ENCODE assay signal across 8 mouse cellular contexts in the genomic region with DNA sequence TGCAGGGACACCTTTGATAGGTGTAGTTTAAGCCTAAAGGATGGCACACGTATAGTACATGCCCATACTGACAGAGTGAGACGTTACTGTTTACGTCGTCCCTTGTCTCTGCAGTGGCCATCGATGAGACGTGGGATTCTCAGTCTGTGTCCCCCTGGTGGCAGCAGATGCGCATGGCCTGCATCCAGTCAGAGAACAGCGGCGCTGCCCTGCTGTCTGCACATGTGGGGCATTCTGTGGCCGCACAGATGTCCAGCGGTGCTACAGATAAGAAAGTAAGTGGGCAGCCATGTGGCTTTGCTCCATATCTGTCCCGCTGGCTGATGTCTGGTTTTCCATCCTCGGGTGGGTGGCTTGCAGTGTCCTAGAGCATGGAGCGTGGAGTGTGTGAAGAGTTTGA. TPM values are rescaled to one million over a fixed set of nuclear protein-coding genes. Genes with fewer than 3 reads are reported as not detected.
DNase-seq lines count a peak whose midpoint lies in the region; ATAC-seq and TF ChIP-seq lines count a peak whose summit lies in the region.

No protein-coding gene starts in this region.

- 45% methylated on average over 14 of the region's 14 CpGs for WGBS in lung, embryonic 15.5 days

- H3K9me3 ChIP-seq in lung, embryonic 15.5 days = no peaks in the 10 kb centered on the region

- H3K27me3 ChIP-seq in lung, embryonic 15.5 days = no peaks in the 10 kb centered on the region

- peak; percentile 15 for DNase-seq in gastrocnemius, postnatal 14 days
- DNase-seq in gastrocnemius, adult 8-10 months (ENCODE audit: low spot score in 2 of 2) = no peak
- DNase-seq in right cerebral cortex, postnatal 4 days = peak; percentile 41
- no peak for DNase-seq in right cerebral cortex, postnatal 36 days (ENCODE audit: low spot score in 2 of 2)
- DNase-seq in ovary, postnatal 14 days (ENCODE audit: low spot score) = no peak
- DNase-seq in left cerebral cortex, adult 11 months (ENCODE audit: low spot score) = no peak

- no peak for TF ChIP-seq POLR2A in embryonic fibroblast, embryonic 13.5 days (IDR thresholded peaks at IDR 0.05; ENCODE audit: low read depth, low read length)

- H3K4me1 ChIP-seq in embryonic fibroblast, embryonic 13.5 days (ENCODE audit: control insufficient read depth, insufficient read depth, low read length) = no peaks in the 10 kb centered on the region
- no peaks in the 10 kb centered on the region for H3K4me1 ChIP-seq in lung, embryonic 15.5 days

- H3K4me3 ChIP-seq in embryonic fibroblast, embryonic 13.5 days (ENCODE audit: insufficient read depth, low read length) = no peak overlapping the region
- no peak overlapping the region for H3K4me3 ChIP-seq in lung, embryonic 15.5 days

- H3K9ac ChIP-seq in lung, embryonic 15.5 days = no peak overlapping the region

- no peak overlapping the region for H3K4me2 ChIP-seq in lung, embryonic 15.5 days

- peak; percentile 84 for TF ChIP-seq CTCF in embryonic fibroblast, embryonic 13.5 days (IDR thresholded peaks at IDR 0.05; ENCODE audit: borderline replicate concordance, insufficient read depth, low read length)

- peaks cover 48% of the 10 kb centered on the region for H3K36me3 ChIP-seq in lung, embryonic 15.5 days

- intact Hi-C loops in gastrocnemius, postnatal 14 days (cut with DNase I; ENCODE audit: low total_unique reads) = no loop called here

- ATAC-seq in lung, embryonic 15.5 days (ENCODE audit: borderline replicate concordance, extremely low read depth, low FRiP score, low TSS enrichment) = peak; percentile 55

- H3K27ac ChIP-seq in embryonic fibroblast, embryonic 13.5 days (ENCODE audit: insufficient read depth, low read length) = no peak overlapping the region
- no peak overlapping the region for H3K27ac ChIP-seq in lung, embryonic 15.5 days

RNA-seq across cellular contexts. Expression of gene Rab3gap2, which starts 58.6 kb away (rescaled TPM):
- total RNA-seq in gastrocnemius, postnatal 14 days (2021) = 10 to 100 TPM; 15.2 to 18.1 TPM
- 10 to 100 TPM; 17.5 to 20.7 (median 17.7) TPM for total RNA-seq in gastrocnemius, adult 8-10 months (2022)
- 42.4 and 49.5 TPM in 2 replicates for polyA plus RNA-seq in embryonic fibroblast, embryonic 13.5 days (2011; ENCODE audit: insufficient read length, low read depth, missing spikeins)
- 20.8 and 20.9 TPM in 2 replicates for polyA plus RNA-seq in lung, embryonic 15.5 days (2015; fragmentation: Nextera tagmentation; extraction: Ambion mirVana)

Comparison
In these comparisons a context has a peak if more than half of its experiments do, and no peak if none do; other contexts are left out.
1. DNase-seq: peak in gastrocnemius, postnatal 14 days (single experiment) and right cerebral cortex, postnatal 4 days (single experiment); none in gastrocnemius, adult 8-10 months (0 of 2), right cerebral cortex, postnatal 36 days (0 of 2), ovary, postnatal 14 days (single experiment) and left cerebral cortex, adult 11 months (single experiment).